Mouse (Mus musculus) myocyte (in vitro differentiated cells): Measurements from ENCODE around the gene Saxo1.

ENCODE experiments used
- CEBPB ChIP-seq: IDR thresholded peaks from 2 replicates; pipeline ENCODE4 v1.6.1; 2011; ENCODE audit warnings: mild to moderate bottlenecking, moderate library complexity; ENCODE audit not compliant: poor library complexity, insufficient read depth, severe bottlenecking
- E2F4 ChIP-seq: IDR thresholded peaks from one replicate; pipeline ENCODE4 v1.6.1; 2011; ENCODE audit warnings: mild to moderate bottlenecking, control low read depth, moderate library complexity; ENCODE audit not compliant: insufficient read depth
- MYOD1 ChIP-seq, 3 experiments: IDR thresholded peaks; one replicate each; pipeline ENCODE4 v1.6.1; 2011; ENCODE audit warnings: control low read depth in 2 of 3, low read depth in 2 of 3, mild to moderate bottlenecking in 2 of 3, moderate library complexity in 1 of 3; ENCODE audit not compliant: insufficient read length in 2 of 3, control insufficient read depth in 1 of 3
- POLR2A ChIP-seq: IDR thresholded peaks from one replicate; pipeline ENCODE4 v1.6.1; 2011; ENCODE audit warnings: low read depth, mild to moderate bottlenecking, control low read depth, moderate library complexity; ENCODE audit not compliant: insufficient read length
- TCF12 ChIP-seq: IDR thresholded peaks from one replicate; pipeline ENCODE4 v1.6.1; 2011; ENCODE audit warnings: mild to moderate bottlenecking, control low read depth; ENCODE audit not compliant: poor library complexity, insufficient read depth, severe bottlenecking
- USF1 ChIP-seq: IDR thresholded peaks from one replicate; pipeline ENCODE4 v1.6.1; 2011; ENCODE audit warnings: low read depth, mild to moderate bottlenecking, control low read depth, moderate library complexity

GRCm38 (mm10) chr4:86574939-86575282 lies 16.8 kb upstream of the Saxo1 start:
- no peak for TF ChIP-seq USF1
- no peak for TF ChIP-seq E2F4
- TF ChIP-seq POLR2A, result no peak
- TF ChIP-seq MYOD1 (IDR thresholded peaks at IDR 0.05; ENCODE audit: control insufficient read depth in 1 of 3, insufficient read length in 2 of 3, low read depth in 2 of 3), result no peak
- no peak for TF ChIP-seq TCF12
- TF ChIP-seq CEBPB, result no peak
